Mouse (Mus musculus) ES-E14 (cell line): Measurements from ENCODE around the gene Fcgr1.

Experiments used
- MAFK ChIP-seq: IDR thresholded peaks from 2 replicates; pipeline ENCODE4 v1.6.1; 2014; ENCODE audit warnings: mild to moderate bottlenecking, low read depth, low read length, inconsistent platforms; ENCODE audit not compliant: insufficient read depth
- ZC3H11A ChIP-seq: IDR thresholded peaks from 2 replicates; pipeline ENCODE4 v1.6.1; 2012; ENCODE audit warnings: low read depth, mild to moderate bottlenecking, inconsistent platforms, low read length, borderline replicate concordance
- ZNF384 ChIP-seq: IDR thresholded peaks from 2 replicates; pipeline ENCODE4 v1.6.1; 2012; ENCODE audit warnings: low read depth, low read length, inconsistent platforms

- TF ChIP-seq MAFK: no peak
- TF ChIP-seq ZNF384: no peak
- no peak for TF ChIP-seq ZC3H11A
Measured at GRCm38 (mm10) chr3:96263558-96264403, 30.0 kb downstream of the Fcgr1 start.
